Mouse (Mus musculus) frontal cortex, postnatal 10 days (tissue): Measurements from ENCODE around the gene C2cd5.
A peak's percentile ranks its signal among the peaks of the same experiment; 100 is the strongest.
"Not testable (repeated sequence)": the region's sequence is repeated elsewhere in the genome, so short reads cannot be mapped to it uniquely, and the experiment has no call there.

Experiments
- DNase-seq, 2 experiments: peaks; one replicate each; pipeline ENCODE4 v3.0.0; 2022; ENCODE audit warnings: low spot score in 2 of 2, mixed read lengths in 1 of 2

Gene C2cd5

DNA sequence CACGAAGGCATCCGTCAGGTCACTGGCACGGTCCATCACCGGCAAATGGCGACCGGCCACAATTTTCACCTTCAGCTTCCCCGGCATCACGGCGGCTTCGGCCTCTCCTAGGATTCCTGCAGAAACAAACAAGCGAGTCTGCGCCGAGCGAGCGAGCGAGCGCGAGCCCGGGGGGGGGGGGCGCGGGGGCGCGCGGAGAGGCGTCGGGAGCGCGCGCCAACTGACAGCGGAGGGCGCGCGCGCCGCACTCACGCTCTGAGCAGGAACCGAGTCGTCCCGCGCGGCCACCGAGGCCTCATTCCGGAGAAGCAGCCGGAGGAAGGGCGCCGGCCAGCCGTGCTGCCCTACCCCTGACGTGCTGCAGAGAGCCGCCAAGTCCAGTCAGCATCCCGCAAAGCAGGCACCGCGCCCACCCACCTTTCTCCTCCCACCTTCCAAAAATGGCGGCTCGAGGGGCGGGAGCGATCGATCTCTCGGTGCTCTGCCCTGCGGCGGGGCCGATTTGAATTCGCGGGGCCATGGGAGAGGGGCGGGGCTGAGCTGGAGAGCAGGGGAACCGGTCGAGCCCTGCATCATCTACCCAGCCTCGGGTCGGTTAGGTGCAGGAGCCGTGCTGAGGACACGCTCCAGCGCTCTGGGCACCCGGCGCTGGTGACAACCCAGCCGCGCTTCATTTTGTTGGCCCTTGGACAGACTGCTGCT, at the start of gene C2cd5:
Gene C2cd5, minus strand, starts transcription at position 461 of the 702 bp plus-strand sequence.
- peak; percentile 94 to 97 for DNase-seq

DNA sequence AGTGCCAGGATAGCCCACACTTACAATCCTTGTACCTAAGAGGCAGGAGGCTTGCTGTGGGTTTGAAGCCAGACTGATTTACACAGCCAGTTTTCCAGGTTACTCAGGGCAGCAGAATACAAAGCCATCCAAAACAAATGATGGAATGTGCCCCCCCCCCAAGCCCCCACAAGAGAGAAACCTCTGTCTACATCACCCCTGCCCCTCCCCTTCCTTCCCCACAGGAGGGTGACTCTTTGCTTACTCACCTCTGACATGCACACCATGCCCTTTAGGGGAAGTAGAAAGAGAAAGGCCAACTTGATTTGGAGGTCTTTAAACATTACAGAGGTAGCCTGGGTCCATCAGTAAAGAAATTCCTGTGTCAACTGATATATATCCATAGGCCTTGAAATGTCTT, 48.9 kb upstream of the C2cd5 start:
- no peak for DNase-seq

DNA sequence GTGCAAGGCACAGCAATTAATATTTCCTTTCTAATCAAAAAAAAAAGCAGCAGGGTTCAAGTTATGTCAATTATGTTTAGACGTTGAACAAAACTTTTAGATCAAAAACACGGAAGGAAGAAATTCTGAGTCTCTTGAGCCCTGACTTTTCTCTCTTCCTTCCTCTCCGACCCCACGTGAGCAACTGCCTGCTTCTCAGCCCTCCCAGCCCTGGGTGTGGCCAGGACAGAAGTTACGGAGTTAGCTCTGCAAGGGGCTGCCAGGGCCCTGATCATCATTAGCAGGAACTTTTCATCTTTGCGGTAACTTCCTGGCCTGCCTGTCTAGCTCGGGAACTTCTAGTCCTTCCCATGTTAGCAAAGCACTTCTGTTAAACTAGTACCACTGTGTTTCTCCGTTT, 46.8 kb upstream of the C2cd5 start:
- no peak for DNase-seq

DNA sequence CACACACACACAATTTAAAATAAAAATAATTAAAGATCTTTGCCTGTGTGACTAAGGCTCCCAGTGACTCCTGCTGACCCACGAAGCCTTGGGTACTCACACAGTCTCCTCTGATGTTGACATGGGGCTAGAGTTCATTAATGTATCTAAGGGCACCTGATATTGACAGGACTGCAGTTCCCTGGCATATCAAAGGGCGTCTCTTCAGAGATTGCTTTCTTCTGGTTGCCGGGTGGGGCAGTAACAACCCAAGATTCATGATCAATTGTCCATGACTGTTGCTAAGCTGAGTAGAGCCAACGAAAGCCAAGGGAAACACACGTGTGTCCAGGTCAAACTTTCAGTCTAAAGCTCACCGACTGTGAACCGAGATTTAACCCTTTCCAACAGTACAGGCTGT, 45.1 kb upstream of the C2cd5 start:
- no peak for DNase-seq

DNA sequence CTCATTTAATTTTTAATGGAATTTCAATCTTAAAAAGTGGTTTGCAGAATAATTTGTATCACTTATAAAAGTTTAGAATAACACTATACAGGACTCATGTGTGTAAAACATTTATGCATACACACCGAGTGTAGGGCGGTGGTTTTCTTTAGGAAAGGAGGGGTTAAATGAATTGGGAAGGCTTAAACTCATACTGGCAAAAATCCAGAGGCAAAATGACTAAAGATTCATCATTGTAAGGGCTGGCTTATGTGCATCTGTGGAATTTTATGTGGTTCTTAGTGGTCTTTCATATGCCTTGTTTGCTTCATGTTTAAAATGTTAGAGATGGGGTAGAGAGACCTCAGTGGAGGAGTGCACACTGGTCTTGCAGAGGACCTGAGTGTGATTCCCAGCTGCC, 44.6 kb upstream of the C2cd5 start:
- no peak for DNase-seq

DNA sequence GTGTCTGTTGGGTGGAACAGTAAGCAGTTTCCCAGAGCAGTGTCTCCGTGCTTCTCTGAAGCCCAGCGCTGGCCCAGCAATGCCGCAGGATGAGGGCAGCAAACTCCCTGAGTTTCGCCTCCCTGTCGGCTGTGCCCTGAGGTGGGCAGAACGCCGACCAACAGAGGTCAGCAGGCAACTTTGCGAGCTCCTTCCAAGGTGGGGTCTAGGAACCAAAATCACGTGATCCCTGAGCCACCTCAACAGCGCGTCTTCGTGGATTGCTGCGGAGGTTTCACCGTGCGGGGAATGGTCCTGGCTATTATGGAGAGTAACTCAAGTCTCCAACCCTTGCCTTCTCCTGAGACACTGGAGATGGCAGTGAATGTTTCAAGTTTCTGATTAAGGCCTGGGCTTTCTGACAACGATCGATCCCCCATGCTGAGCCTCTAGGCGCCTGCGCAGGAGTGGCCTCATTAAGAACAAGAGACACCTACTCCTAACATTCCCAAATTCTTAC, 43.9 kb upstream of the C2cd5 start:
- DNase-seq: peak in 1 of 2 experiments; percentile 7

DNA sequence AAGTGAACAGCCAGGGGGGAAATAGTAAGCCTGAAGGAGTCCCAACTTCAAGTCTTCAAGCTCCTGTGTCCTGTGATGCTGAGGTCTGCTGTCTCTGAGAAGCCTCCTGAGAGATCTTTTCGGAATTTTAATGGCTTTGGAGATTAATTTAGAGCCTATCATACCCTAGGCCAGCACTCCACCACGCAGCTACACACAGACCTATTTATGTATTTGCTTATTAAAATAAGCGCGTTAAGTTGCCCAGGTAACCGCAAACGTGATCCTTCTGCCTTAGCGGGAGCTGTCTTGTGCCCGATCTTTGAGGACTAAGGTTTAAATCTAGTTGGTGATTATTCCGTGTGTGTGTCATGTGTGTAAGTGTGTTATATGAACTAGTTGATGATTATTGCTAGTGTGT, 43.4 kb upstream of the C2cd5 start:
- no peak for DNase-seq

DNA sequence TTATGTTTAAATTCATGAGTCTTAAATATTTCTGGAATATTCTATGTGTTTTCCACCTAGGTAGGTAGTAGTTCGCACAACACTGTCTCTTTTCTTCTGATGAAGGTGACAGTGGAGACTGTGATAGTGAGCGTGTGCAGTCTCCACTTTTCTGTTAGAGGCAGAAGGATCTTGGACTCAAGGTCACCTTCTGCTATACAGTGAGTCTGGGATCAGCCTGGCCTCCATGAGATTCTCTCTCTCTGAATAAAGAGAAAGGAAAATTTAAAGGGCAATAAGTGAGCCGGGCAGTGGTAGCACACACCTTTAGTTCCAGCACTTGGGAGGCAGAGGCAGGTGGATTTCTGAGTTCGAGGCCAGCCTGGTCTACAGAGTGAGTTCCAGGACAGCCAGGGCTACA, 42.9 kb upstream of the C2cd5 start:
- no peak for DNase-seq

DNA sequence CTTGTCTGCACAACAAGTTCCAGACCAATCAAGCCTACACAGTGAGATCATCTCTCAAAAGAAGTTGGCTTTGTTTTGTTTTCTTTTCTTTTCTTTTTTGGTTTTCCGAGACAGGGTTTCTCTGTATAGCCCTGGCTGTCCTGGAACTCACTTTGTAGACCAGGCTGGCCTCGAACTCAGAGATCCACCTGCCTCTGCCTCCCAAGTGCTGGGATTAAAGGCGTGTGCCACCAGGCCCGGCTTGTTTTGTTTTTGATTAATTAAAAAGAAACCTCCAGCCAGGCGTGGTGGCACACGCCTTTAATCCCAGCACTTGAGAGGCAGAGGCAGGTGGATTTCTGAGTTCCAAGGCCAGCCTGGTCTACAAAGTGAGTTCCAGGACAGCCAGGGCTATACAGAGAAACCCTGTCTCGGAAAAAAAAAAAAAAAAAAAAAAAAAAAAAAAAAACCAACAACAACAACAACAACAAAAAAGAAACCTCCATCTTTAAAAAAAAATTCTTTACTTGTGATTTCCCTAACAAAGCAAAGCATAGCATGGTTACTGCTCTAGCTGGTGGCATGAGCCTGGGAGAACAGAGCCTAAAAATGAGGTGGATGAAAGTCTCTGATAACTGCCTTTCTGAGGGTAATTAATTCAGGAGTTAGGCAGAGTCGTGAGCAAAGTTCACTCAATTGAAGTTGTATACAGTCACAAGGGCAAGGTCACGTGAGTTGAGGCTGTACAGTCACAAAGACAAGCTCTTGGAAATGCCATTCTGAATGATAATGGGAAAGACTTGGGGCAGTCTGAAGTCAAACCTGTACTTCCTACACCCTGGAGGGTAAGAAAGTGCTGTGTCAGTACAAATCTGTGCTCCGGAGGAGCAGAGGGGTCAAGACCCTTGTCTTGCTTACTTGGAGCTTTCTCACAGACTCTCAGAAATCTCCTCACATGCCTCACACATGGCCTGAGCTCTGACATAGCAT, 42.0 kb upstream of the C2cd5 start:
- DNase-seq: not testable (repeated sequence)

DNA sequence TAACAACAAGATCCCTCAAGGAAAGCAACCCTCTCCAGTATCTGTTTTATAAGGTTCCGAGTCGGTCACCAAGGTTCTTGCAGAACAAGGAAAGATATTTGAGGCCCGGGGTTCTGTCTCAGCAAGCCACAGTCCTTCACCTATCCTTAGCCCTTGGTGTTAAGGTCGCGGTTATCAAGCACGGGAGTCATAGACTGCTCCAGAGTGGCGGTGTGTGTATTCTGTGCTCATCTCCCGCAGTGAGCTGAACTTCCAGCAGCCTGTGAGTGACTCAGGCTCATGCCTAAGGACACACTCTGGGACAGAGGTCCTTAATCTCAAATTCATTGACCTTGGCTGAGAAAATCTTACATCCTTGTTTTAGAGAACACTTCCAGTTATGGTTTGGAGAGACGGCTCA, 40.9 kb upstream of the C2cd5 start:
- no peak for DNase-seq

DNA sequence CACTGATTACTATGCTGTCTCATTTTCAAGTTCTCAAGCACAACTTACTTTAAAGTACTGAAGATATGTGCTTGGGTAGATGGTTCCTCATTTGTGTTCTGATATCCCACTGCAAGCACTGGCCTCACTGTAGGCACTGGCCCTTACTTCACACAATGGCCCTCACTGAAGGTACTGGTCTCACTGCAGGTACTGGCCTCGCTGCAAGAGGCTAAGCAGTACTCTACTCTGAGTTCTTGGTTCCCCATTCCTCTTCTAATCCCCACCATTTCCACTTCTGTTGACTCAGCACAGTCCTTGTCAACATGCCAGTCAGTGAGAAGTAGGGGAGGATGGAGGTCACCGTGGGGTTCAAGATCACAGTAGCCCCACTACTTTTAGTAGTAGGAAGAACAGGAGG, 39.5 kb upstream of the C2cd5 start:
- DNase-seq: no peak

DNA sequence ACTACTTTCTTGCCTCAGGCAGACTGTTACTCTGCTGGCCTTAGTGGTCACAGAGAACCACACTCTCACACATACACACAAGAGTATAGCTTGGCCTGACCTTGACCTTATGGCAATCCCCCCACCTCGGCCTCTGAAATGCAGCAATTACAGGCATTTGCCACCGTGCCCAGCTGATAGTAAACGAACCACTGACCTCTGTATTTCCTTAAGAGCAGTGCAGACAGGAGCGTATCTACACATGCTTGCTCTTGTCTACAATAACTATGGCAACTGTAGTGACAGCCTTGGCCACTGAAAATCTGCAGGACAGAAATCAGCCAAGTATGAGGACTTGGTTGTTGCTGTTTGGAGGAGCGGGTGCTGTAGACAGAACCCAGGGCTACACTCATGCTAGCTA, 37.4 kb upstream of the C2cd5 start:
- no peak for DNase-seq

DNA sequence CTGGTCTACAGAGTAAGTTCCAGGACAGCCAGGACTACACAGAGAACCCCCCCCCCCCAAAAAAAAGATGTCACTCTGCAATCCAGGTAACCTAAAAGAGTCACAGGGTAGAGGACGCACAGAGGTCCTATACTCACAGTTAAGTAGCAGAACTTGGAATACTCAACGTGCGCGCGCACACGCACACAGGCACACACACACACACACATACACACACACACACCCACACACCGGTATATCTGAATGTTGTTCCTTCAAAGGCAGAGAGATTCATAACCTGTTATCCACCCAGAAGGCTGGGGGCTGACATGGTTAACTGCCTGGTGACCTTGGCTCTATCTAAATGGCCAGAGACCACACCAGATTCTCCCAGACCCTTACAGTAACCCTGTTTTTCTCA, 36.7 kb upstream of the C2cd5 start:
- no peak for DNase-seq

DNA sequence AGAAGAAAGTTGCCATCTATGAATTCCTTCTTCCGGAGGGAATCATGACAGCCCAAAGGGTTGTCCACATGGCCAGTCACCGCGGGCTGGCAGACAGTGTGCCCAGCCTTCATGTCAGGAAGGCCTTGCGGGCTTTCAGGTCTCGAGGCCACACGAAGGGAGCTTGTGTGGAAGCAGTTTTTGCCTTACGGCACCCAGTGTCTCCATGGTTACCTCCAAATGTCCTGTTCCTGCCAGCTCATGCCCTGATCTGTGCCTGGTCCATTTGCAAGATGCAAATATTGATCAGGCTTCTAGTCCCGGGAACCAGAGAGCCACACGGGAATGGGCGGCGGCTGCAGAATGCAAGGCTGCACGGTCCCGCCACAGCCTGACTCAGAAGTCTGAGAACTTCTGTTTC, 35.2 kb upstream of the C2cd5 start:
- no peak for DNase-seq

DNA sequence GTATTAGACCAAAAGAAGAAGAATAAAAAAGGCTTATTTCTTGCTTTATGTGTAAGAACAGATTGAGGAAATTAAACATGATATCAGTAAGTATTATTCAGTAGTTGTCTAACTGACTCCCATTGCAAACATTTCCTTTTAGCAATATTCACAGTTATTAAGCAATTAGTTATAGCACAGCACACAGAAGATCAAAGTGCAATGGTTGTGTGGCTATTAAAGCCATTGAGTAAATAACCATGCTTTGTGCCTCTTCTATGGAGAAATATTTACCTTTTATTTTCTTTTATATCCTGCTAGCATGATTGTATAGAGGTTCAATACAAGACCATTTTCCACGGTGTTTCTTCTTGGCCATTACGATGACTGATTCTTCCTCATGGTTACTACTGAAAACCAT, 33.2 kb upstream of the C2cd5 start:
- no peak for DNase-seq

DNA sequence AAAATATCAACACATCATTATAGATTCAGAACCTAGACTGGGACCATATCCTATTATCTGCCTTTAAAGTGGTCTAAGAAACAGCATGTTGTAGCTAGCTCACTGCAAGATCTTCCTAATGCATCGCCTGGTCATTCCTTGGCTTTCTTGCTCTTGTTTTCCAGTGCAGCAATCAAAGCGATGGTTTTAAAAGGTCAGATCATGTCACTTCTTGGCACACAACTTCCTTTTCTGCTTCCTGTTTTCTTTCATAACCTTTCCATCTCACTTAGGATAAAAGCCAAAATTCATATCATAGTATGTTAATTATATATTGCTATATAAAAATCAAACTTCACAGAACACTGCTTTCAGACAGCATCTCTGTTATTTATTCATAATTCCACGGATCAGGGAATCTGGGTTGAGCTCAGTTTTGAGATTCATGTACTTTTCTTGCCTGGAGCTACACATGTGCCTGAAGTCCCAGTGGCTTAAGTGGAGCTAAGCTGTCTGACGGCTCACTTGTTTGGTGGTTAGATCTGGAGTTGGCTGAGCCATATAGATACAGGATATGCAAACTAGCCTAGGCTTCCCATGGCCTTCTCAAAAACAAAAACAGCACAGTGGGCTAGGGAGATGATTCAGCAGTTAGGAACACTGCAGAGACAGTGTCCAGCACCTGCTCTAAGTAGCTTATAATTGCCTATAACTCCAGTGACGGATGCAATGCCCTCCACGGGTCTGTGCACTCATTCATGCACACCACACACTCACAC, 32.1 kb upstream of the C2cd5 start:
- DNase-seq: no peak

DNA sequence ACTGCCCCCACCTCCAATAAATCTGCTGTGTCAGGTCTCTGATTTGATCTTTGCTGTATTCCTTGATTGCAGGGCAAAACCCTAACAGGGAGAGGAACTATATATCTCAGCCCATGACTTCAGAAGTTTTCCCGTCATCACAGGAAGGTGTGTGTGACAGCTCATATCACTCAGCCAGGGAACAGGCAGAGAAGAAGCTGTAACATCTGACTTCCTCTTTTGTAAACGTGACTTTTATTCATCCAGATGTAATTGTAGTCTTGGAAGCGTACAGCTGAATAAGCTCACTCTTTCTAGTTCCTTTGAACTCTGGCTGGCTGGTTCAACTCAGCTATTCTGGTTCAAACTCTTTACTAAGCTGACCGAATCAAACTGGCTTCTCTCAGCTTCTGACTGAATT, 30.5 kb upstream of the C2cd5 start:
- DNase-seq: no peak

DNA sequence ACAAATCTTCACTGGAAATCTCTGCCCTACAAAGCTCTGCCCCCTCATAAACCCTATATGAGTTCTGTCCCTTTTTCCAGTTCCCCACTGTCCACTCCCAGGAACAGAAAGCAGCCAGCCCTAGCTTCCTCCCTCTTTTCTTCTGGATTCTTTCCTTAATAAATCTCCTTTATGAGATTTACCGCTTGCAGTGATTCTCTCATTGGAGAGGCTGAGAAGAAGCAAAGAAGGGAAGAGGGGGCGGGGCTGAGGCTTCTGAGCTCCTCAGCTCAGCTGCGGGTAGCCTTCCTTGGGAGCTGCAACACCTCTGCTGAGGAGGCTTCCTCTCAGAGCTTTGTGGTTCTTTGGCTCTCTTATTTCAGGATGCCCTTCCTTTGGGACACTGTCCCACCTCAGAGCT, 30.0 kb upstream of the C2cd5 start:
- no peak for DNase-seq

DNA sequence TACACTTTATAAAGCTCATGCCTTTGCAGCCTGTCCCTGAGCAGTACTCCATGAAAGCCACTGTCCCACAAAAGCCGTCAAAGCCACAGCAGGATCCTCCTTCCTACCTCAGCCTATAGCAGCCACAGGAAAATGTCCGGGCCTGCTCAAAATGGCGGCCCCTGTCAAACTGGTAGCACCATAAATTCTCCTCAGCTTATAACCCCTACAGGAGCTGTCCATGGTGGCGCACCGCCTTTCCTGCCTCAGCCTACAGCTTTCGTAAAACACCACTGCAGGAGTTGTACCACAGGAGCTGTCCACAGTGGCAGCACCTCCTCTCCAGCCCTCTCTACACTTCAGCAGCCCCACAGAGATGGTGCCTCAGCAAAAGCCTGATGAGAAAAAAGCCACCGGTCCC, 29.5 kb upstream of the C2cd5 start:
- DNase-seq: no peak

DNA sequence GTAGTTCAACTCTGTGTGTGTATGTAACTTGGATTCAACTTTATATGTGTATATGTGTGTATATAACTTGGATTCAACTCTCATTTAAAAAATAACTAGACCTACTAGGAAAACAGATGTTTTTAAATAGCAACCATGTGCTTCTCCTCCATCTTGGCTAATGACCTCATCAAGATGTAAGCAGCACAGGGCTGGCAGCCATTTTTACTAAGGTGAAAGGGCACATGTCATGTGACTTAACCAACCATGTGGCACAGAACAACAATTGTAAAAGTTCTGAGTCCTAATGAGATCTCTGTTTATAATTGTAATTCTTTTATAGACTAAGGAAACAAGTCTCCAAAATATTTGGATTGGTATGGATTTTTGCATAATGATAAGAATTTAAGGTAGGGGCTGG, 25.8 kb upstream of the C2cd5 start:
- DNase-seq: no peak

DNA sequence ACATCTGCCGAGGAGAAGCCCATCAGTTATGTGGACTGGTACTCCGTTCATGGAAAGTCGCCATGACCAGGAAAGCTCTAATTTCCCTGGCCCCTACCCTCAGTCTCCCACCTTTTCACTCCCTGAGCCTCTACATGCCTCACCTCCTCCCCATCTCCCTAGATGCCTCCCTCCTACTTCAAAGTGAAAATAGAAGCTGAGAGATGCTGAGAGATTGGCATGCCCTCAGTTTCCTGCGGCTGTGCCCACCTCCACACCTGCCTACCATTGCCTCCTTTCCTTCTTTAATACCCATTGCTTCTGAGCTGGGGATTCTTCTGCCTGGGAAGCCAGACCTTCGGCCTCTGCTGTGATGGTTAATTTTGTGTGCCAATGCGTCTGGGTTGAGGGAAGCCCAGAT, 19.4 kb upstream of the C2cd5 start:
- no peak for DNase-seq

DNA sequence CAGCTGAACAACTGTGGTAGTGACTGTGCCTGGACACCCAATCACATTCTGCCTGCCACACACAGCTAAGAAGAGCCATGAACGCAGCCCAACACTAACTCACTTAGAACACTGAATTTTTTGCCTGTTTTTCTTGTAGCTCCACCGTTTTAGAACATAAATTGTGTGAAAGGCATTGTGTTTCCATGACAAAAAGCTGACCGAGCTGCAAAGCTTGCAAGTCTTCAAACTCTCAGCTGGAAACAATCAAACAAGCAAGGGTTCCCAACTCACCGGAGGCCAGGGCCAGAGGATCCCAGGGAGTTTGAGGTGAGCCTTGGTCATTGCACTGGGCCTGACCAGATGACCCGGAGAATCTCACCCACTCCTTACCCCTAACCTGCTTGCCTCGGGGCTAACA, 16.8 kb upstream of the C2cd5 start:
- DNase-seq: no peak
